Comparison of ENCODE assay signal across 1 mouse cellular context in genomic region chr11:116435992-116436724, GRCm38 (mm10).
TF ChIP-seq lines count a peak whose summit lies in the region.

No protein-coding gene starts in this region.

TF ChIP-seq in MEL, 35 proteins besides CTCF, POLR2A, EP300 and RAD21 (continued from another document):
- TF ChIP-seq UBTF (IDR thresholded peaks at IDR 0.05; ENCODE audit: borderline replicate concordance, insufficient read depth, low read depth, low read length) (0 out of 2 replicates have a peak, but pooled peaks have one; percentile 32), MAZ (IDR thresholded peaks at IDR 0.05; ENCODE audit: low read depth, low read length) (peak; percentile 97), GATA1 (IDR thresholded peaks at IDR 0.05; ENCODE audit: low read depth, low read length) (peak; percentile 94), NELFE (IDR thresholded peaks at IDR 0.05; ENCODE audit: low read depth, low read length) (no peak), E2F4 (IDR thresholded peaks at IDR 0.05; ENCODE audit: borderline replicate concordance, low read depth, low read length) (no peak), GABPA (IDR thresholded peaks at IDR 0.05; ENCODE audit: low read depth, low read length) (no peak), ZMIZ1 (IDR thresholded peaks at IDR 0.05; ENCODE audit: low read depth, low read length) (0 out of 2 replicates have a peak, but pooled peaks have one; percentile 16), TCF12 (IDR thresholded peaks at IDR 0.05; ENCODE audit: low read depth, low read length) (peak; percentile 98), POLR2AphosphoS2 (IDR thresholded peaks at IDR 0.05; ENCODE audit: low read length) (no peak), MYC (IDR thresholded peaks at IDR 0.05; ENCODE audit: low read depth, low read length) (no peak; the same call in 1 of the 2 replicates), NRF1 (IDR thresholded peaks at IDR 0.05; ENCODE audit: insufficient read depth, low read depth, low read length, poor library complexity, severe bottlenecking) (no peak), MEF2A (IDR thresholded peaks at IDR 0.05; ENCODE audit: extremely low read depth, insufficient replicate concordance, low read depth, low read length, poor library complexity, severe bottlenecking) (peak; percentile 54; the same call in 1 of the 2 replicates), SMC3 (IDR thresholded peaks at IDR 0.05; ENCODE audit: low read depth, low read length) (no peak), CHD2 (IDR thresholded peaks at IDR 0.05; ENCODE audit: low read length) (no peak), TBP (IDR thresholded peaks at IDR 0.05; ENCODE audit: low read depth, low read length) (no peak; the same call in 1 of the 2 replicates), CHD1 (IDR thresholded peaks at IDR 0.05; ENCODE audit: low read depth, low read length) (no peak; the same call in 1 of the 2 replicates), RCOR1 (IDR thresholded peaks at IDR 0.05; ENCODE audit: low read depth, low read length) (peak; percentile 78), POLR2AphosphoS5 (IDR thresholded peaks at IDR 0.05; ENCODE audit: borderline replicate concordance, low read depth, low read length) (no peak), MAFK (IDR thresholded peaks at IDR 0.05; ENCODE audit: borderline replicate concordance, low read depth, low read length) (peak; percentile 73), ZNF384 (IDR thresholded peaks at IDR 0.05; ENCODE audit: low read depth, low read length) (0 out of 2 replicates have a peak, but pooled peaks have one; percentile 3), ETS1 (IDR thresholded peaks at IDR 0.05; ENCODE audit: low read depth, low read length) (peak; percentile 92), ZKSCAN1 (IDR thresholded peaks at IDR 0.05; ENCODE audit: low read depth, low read length) (no peak), SIN3A (IDR thresholded peaks at IDR 0.05; ENCODE audit: low read length) (peak; percentile 92)
